Mouse (Mus musculus) heart, postnatal 4 days (tissue): Measurements from ENCODE around the gene Olfr1305. TPM values are rescaled to one million over a fixed set of nuclear protein-coding genes. Genes with fewer than 3 reads are reported as not detected.

Experiments used
- DNase-seq: peaks from one replicate; pipeline ENCODE4 v3.0.0; 2021
- total RNA-seq, 2 experiments: library from RNA; stranded (reverse); gene quantifications; 2 replicates each; pipeline ENCODE4 v1.2.3; 2021

Olfr1305 gene
- total RNA-seq = not detected

- no peak for DNase-seq
Measured at GRCm38 (mm10) chr2:111877049-111877448, at the start of gene Olfr1305. Gene Olfr1305 (minus strand): TSS chr2:111877149.

- no peak for DNase-seq
Measured at GRCm38 (mm10) chr2:111916171-111916570, 39.2 kb upstream of the Olfr1305 start, which contains the start of gene Olfr1306. Gene Olfr1306 (minus strand): TSS chr2:111916271.

GRCm38 (mm10) chr2:111820240-111820639 lies 56.7 kb downstream of the Olfr1305 start, which contains the start of gene Olfr1303:
Gene Olfr1303 (minus strand): TSS chr2:111820340.
- DNase-seq = no peak

Other genes with a start within 250 kb of the Olfr1305 start
- not detected for gene Olfr1298, start 227.9 kb downstream of the Olfr1305 start, total RNA-seq
- gene Olfr1299, start 215.7 kb downstream of the Olfr1305 start, total RNA-seq = not detected
- gene Olfr1301, start 126.1 kb downstream of the Olfr1305 start, total RNA-seq = not detected
- gene Olfr1302, start 99.7 kb downstream of the Olfr1305 start, total RNA-seq = not detected
- not detected for gene Olfr1303, start 56.8 kb downstream of the Olfr1305 start, total RNA-seq
- not detected for gene Olfr1306, start 39.1 kb upstream of the Olfr1305 start, total RNA-seq
- gene Olfr1307, start 72.3 kb upstream of the Olfr1305 start, total RNA-seq = under 1 TPM in 1 of 2 experiments, not detected in 1; 0.02 TPM
- gene Olfr1308, start 87.8 kb upstream of the Olfr1305 start, total RNA-seq = not detected
- not detected for gene Olfr1309, start 113.1 kb upstream of the Olfr1305 start, total RNA-seq
- gene Olfr1310, start 135.6 kb upstream of the Olfr1305 start, total RNA-seq = not detected
- not detected for gene Olfr1311, start 147.3 kb upstream of the Olfr1305 start, total RNA-seq
- not detected for gene Olfr1312, start 173.1 kb upstream of the Olfr1305 start, total RNA-seq
- gene Olfr1313, start 200.7 kb upstream of the Olfr1305 start, total RNA-seq = not detected
- not detected for gene Olfr1314, start 219.6 kb upstream of the Olfr1305 start, total RNA-seq
- not detected for gene Olfr1315-ps1, start 238.3 kb upstream of the Olfr1305 start, total RNA-seq